Mouse (Mus musculus) C2C12 (cell line): ENCODE measurements around the gene Slc22a23.

Experiments
- CTCF ChIP-seq: IDR thresholded peaks from one replicate; pipeline ENCODE4 v1.5.1; 2011; ENCODE audit not compliant: control insufficient read depth, insufficient read depth, insufficient read length
- USF1 ChIP-seq: IDR thresholded peaks from one replicate; pipeline ENCODE4 v1.6.1; 2011; ENCODE audit warnings: low read depth, mild to moderate bottlenecking, control low read depth, moderate library complexity

DNA sequence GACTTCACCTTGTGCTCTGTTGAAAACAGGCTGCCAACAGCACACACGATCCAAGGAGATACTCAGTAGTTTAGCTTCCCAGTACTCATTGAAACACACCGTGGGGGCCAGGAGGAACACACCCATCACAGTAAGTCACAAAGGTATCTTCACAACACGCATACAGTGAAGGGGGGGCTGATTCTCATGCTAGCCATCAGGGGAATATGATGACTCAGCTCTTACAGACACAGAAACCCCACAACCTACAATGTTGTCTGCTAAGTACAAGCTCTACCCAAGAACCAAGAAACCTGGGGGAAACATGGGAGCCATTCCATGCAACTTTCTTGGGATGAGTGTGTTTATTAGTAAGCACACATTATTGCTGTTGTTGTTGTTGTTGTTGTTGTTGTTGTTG lies 86.2 kb downstream of the Slc22a23 start:
- TF ChIP-seq CTCF: no peak
- TF ChIP-seq USF1: no peak
